Mouse (Mus musculus): Measurements from ENCODE around the gene D130043K22Rik.

DNA sequence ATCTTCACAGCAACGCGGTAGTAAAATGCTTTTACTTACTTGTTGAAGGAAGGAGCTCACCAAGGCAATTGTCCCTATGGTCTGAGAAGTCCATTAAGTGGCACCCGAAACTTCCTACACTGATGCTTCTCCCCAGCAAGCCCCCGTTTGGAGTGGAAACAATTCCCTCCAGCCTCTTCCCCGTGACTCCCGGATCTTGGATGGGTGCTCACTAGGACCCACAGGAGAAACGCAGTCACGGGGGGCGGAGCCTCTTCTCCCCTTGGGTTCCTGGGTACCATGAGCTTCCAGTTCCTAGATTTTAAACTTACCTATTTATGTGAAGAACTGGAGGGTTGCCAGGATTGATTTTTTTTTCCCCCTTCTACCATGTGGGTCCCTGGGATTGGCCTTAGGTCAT is 94.5 kb downstream of the D130043K22Rik start:
- TF ChIP-seq CTCF (IDR thresholded peaks at IDR 0.05; ENCODE audit: low read depth, low read length) (no peak), EP300 (IDR thresholded peaks at IDR 0.05; ENCODE audit: insufficient read depth, low read depth, low read length) (no peak), POLR2A (IDR thresholded peaks at IDR 0.05; ENCODE audit: insufficient read depth, low read length) (no peak)

All from ES-Bruce4 (cell line).